Mouse (Mus musculus) stomach, embryonic 15.5 days (tissue): ENCODE measurements around the gene Ush1g. TPM values are rescaled to one million over a fixed set of nuclear protein-coding genes. Genes with fewer than 3 reads are reported as not detected.

Source experiments
- ATAC-seq: fragments of 200-750 bp; cut with Nextera tagmentation; 2 replicates; pipeline ENCODE4 v1.8.0; 2017; ENCODE audit warnings: low read depth, moderate number of reproducible peaks, moderate TSS enrichment; ENCODE audit not compliant: insufficient read depth, low FRiP score
- H3K27ac ChIP-seq: fragments of 300-500 bp; sonication (generic); 2 replicates; pipeline ENCODE4 v1.5.1; 2015; ENCODE audit warnings: mild to moderate bottlenecking, inconsistent platforms
- H3K27me3 ChIP-seq: fragments of 300-500 bp; sonication (generic); replicated peaks from 2 replicates; pipeline ENCODE4 v1.6.1; 2015; ENCODE audit warnings: inconsistent platforms
- H3K36me3 ChIP-seq: fragments of 300-500 bp; sonication (generic); 2 replicates; pipeline ENCODE4 v1.6.1; 2015; ENCODE audit warnings: inconsistent platforms
- H3K4me1 ChIP-seq: fragments of 300-500 bp; sonication (generic); 2 replicates; pipeline ENCODE4 v1.6.1; 2015; ENCODE audit warnings: inconsistent platforms
- H3K4me2 ChIP-seq: fragments of 300-500 bp; sonication (generic); 2 replicates; pipeline ENCODE4 v1.6.1; 2015; ENCODE audit warnings: mild to moderate bottlenecking, inconsistent platforms
- H3K4me3 ChIP-seq: fragments of 300-500 bp; sonication (generic); replicated peaks from 2 replicates; pipeline ENCODE4 v1.5.1; 2015; ENCODE audit warnings: inconsistent platforms
- H3K9ac ChIP-seq: fragments of 300-500 bp; sonication (generic); 2 replicates; pipeline ENCODE4 v1.6.1; 2015; ENCODE audit warnings: inconsistent platforms
- H3K9me3 ChIP-seq: fragments of 300-500 bp; sonication (generic); 2 replicates; pipeline ENCODE4 v1.6.1; 2016; ENCODE audit warnings: inconsistent platforms
- WGBS: fragments of 180-500 bp; shearing (Covaris S2); methylation state at CpG from one replicate; pipeline ENCODE4 v1.1.7; 2015; 5-methylcytosine and 5-hydroxymethylcytosine counted together
- polyA plus RNA-seq: library from polyadenylated mRNA; unstranded; fragments of >200 nt; fragmentation: Nextera tagmentation; extraction: Ambion mirVana; gene quantifications from 2 replicates; pipeline ENCODE4 v1.2.1, GENCODE M21; 2015

The Ush1g gene
- polyA plus RNA-seq, 1 experiment from 2014 or later: 0.35 TPM

DNA sequence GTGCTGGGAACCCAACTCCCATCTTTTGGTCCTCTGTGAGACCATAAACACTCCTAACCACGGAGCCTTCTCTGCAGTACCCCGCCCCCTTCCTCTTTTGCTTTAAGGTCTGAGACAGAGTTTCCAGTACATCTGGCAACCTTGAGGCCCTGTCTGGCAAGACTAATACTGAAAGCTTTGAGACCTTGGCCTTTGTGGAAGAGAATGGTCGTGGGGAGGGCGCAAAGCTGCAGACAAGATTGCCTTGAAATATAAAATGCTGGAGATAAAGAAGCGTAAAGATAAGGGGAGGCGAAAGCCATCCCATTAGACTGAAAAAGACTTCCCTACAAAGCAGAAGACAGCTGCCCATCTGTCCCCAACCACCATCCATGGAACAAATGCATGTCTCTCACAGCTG lies 46.3 kb downstream of the Ush1g start:
- Histone ChIP-seq H3K9ac (no peak overlapping the region), H3K27ac (no peak overlapping the region), H3K36me3 (no peaks in the 10 kb centered on the region), H3K4me2 (peak overlapping the region; percentile 93), H3K27me3 (no peaks in the 10 kb centered on the region), H3K4me1 (peaks cover 17% of the 10 kb centered on the region), H3K9me3 (no peaks in the 10 kb centered on the region), H3K4me3 (no peak overlapping the region)
- no peak for ATAC-seq
- WGBS: 73% methylated on average over 6 of the region's 6 CpGs

DNA sequence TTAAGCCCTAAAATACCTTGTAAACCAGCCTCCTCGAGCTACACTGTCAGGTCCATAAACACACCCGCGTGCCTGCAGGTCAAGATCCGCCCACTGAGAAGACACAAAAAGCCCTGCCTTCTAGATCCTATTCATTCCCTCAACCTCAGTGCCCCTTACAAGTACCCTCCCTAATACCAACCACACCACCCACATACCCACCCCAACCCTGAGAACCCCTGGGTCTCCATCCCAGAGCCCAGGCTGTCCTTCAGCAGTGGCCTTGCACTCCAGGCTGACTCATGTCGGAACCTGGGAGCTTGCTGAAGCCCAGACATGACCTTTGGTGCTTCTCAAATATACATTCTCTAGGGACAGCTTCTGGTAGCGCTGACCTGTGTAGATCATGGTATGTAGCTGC lies 47.1 kb downstream of the Ush1g start:
- Histone ChIP-seq H3K9ac (no peak overlapping the region), H3K27me3 (no peaks in the 10 kb centered on the region), H3K4me3 (no peak overlapping the region), H3K9me3 (no peaks in the 10 kb centered on the region), H3K27ac (no peak overlapping the region), H3K36me3 (no peaks in the 10 kb centered on the region), H3K4me2 (no peak overlapping the region), H3K4me1 (peaks cover 17% of the 10 kb centered on the region)
- no peak for ATAC-seq
- WGBS: 83% methylated on average over 6 of the region's 6 CpGs

DNA sequence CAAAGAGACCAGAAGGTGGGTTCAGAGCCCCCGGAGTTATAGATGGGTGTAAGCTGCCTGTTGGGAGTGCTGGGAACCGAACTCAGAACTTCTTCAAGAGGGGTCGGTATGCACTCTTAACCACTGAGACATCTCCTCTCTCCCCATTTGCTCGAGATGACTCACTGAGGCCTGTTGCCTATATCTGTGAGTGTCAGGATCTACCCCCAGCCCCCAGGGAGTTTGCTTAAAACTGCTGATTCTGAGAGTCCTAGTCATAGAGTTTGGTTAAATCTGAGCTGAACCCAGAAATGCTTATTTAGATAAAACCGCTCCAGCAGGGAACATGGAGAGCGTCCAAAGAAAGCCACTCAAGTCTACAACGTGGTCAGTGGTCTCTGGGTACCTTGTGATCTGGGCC lies 47.7 kb downstream of the Ush1g start:
- H3K27me3 ChIP-seq: peaks cover 5% of the 10 kb centered on the region; the same call in 1 of the 2 replicates
- WGBS: 82% methylated on average over 7 of the region's 7 CpGs
- H3K4me1 ChIP-seq: peaks cover 17% of the 10 kb centered on the region
- no peak for ATAC-seq
- H3K9me3 ChIP-seq: no peaks in the 10 kb centered on the region
- no peak overlapping the region for H3K4me3 ChIP-seq
- H3K4me2 ChIP-seq: no peak overlapping the region
- no peak overlapping the region for H3K9ac ChIP-seq
- no peaks in the 10 kb centered on the region for H3K36me3 ChIP-seq
- no peak overlapping the region for H3K27ac ChIP-seq

- H3K4me1 ChIP-seq: peaks cover 17% of the 10 kb centered on the region
- H3K4me3 ChIP-seq: no peak overlapping the region
- H3K9ac ChIP-seq: no peak overlapping the region
- peaks cover 6% of the 10 kb centered on the region; the same call in 1 of the 2 replicates for H3K27me3 ChIP-seq
- no peak overlapping the region for H3K4me2 ChIP-seq
- ATAC-seq: no peak
- H3K36me3 ChIP-seq: no peaks in the 10 kb centered on the region
- no peak overlapping the region for H3K27ac ChIP-seq
- H3K9me3 ChIP-seq: no peaks in the 10 kb centered on the region
- WGBS: 61% methylated on average over 7 of the region's 7 CpGs
Measured at GRCm38 (mm10) chr11:115273735-115274134, 48.1 kb downstream of the Ush1g start.

DNA sequence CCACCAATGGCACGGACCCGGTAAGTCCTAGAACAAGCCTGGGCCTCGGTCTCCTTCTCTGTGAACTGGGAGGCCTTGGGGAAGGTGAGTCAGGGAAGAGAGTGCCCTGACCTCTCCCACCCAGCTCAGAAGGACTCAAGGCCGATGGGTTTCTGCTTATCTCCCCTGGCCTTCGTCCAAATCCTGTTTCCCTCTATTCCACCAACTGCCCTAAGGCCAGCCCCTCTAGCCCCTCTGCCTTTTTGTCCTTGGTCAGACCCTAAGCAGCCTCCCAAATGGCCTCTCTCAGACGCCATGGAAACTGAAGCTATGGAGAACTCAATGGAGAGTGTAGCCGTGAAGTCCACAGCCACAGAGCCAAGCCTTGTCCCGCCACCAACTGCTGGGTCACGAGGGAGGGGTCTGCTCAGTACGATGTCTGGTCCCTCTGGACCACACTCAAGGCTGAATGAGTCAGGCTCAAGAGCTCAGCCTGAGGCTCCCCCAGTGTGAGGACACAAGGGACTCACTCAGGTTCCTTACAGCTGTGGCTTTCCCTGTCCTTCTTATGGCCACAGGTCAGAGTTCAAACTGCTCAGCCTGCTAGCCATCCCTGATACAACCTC lies 48.8 kb downstream of the Ush1g start:
- 75% methylated on average over 10 of the region's 10 CpGs for whole genome bisulfite sequencing
- Histone ChIP-seq H3K27ac (no peak overlapping the region), H3K4me3 (no peak overlapping the region), H3K9me3 (no peaks in the 10 kb centered on the region), H3K4me1 (peaks cover 15% of the 10 kb centered on the region), H3K36me3 (no peaks in the 10 kb centered on the region), H3K4me2 (no peak overlapping the region), H3K27me3 (peaks cover 12% of the 10 kb centered on the region), H3K9ac (no peak overlapping the region)
- ATAC-seq: no peak

GRCm38 (mm10) chr11:115271481-115271880 lies 50.4 kb downstream of the Ush1g start:
- ATAC-seq: no peak
- H3K27ac ChIP-seq: no peak overlapping the region
- 62% methylated on average over 10 of the region's 10 CpGs for WGBS

GRCm38 (mm10) chr11:115271052-115271451 lies 50.8 kb downstream of the Ush1g start:
- no peak for ATAC-seq
- H3K4me2 ChIP-seq: no peak overlapping the region
- H3K4me3 ChIP-seq: no peak overlapping the region
- H3K36me3 ChIP-seq: no peaks in the 10 kb centered on the region
- no peak overlapping the region for H3K9ac ChIP-seq
- peaks cover 31% of the 10 kb centered on the region for H3K27me3 ChIP-seq
- peaks cover 22% of the 10 kb centered on the region for H3K4me1 ChIP-seq
- H3K27ac ChIP-seq: no peak overlapping the region
- no peaks in the 10 kb centered on the region for H3K9me3 ChIP-seq
- 77% methylated on average over 9 of the region's 9 CpGs for WGBS

More at GRCm38 (mm10) chr11:115271481-115271880, 50.4 kb downstream of the Ush1g start:
- H3K4me2 ChIP-seq: no peak overlapping the region
- H3K4me1 ChIP-seq: peaks cover 21% of the 10 kb centered on the region
- H3K9ac ChIP-seq: no peak overlapping the region
- no peak overlapping the region for H3K4me3 ChIP-seq
- peaks cover 27% of the 10 kb centered on the region for H3K27me3 ChIP-seq
- H3K9me3 ChIP-seq: no peaks in the 10 kb centered on the region
- H3K36me3 ChIP-seq: no peaks in the 10 kb centered on the region

DNA sequence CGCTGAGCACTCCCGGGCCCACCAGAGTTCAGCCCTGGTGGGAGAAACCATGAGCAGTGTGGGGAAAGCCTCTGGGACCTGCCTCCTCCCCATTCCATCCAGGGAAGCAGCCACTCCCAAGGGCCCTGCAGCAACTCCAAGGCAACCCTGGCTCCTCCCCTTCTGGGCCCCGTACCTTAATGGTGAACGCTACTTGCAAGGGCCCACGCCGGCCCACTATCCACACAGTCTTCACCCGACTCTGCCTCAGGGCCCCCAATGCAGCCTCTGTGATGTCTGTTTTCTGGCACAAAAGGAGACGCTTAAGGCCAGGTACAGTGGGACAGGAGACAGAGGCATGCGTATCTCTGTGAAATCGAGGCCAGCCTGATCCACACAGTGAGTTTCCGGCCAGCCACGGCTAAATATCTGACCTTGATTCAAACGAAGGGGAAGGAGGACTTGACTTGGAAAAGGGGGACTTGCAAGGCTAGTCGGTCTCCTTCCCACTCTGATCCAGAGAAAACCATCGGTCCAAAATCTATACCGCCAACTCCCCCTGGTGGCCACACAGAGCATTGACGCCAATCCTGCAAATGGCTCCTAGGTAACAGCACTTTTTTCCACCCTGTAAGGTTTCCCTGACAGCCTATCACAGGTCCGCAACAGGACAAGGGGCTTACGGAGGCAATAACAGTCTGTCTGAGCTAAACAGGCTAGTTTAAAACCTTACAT lies 51.5 kb downstream of the Ush1g start:
- no peak for ATAC-seq
- H3K9ac ChIP-seq: no peak overlapping the region

DNA sequence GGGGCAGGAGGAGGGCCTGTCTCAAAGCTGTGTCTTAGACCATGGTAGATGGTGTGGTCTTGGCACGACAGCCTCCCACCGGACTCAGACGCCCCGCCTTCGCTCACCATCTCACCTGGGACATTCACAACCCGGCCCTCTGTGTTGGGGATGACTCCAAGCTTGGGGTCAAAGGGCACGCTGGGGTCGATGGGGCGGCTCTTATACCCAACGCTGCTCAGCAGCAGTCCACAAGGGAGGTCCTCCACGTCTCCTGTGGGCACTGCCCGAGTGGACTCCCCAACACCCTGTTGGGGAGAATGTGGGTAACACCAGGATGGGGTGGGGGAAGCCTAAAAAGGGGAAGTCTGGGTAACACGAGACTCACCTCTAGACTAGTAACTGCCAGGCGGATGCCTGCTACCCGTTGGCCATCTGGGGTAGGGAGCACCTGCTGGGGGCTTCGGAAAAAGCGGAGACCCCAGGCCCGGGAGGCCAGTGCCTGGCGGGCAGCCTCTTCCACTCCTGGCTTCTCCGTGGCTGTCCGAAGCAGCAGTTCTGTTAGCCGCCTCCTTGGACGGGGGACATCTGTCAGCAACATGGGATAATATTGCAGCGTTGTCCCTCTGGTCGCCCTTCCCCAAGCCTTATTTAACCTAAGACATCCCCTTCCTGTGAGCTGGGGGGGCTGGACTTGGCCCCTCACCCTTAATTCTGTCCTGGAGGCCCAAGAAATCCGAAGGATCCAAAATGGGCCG lies 52.3 kb downstream of the Ush1g start:
- WGBS: 86% methylated on average over 27 of the region's 27 CpGs

More for the DNA sequence above, 51.5 kb downstream of the Ush1g start:
- H3K27me3 ChIP-seq: peaks cover 39% of the 10 kb centered on the region
- peaks cover 18% of the 10 kb centered on the region for H3K4me1 ChIP-seq
- H3K4me2 ChIP-seq: no peak overlapping the region; the same call in 1 of the 2 replicates
- no peak overlapping the region for H3K27ac ChIP-seq
- H3K9me3 ChIP-seq: no peaks in the 10 kb centered on the region
- WGBS: 33% methylated on average over 19 of the region's 19 CpGs
- H3K4me3 ChIP-seq: no peak overlapping the region
- H3K36me3 ChIP-seq: no peaks in the 10 kb centered on the region

DNA sequence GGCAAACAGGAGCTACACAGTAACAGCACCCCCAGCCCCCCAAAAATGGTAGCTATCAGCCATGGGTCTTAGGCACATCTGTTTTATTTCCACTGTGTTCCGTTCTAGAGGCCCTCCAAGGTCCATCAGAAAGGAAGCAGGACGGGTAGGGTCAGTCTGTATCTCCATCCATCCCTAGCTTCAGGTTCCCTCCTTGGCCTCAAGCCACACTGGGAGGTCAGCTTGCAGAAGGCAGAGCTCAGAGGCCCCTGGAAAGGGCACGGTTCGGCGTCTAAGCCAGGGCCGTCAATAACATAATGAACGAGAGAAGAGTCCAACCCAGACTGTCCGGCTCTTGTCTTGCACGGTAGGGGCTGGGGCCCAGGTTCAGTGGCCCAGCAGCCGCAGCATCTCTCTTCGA lies 53.9 kb downstream of the Ush1g start:
- H3K9ac ChIP-seq: no peak overlapping the region
- H3K4me2 ChIP-seq: no peak overlapping the region
- H3K4me3 ChIP-seq: no peak overlapping the region
- no peaks in the 10 kb centered on the region for H3K36me3 ChIP-seq
- H3K27me3 ChIP-seq: peaks cover 59% of the 10 kb centered on the region
- H3K27ac ChIP-seq: no peak overlapping the region
- WGBS: 70% methylated on average over 11 of the region's 11 CpGs
- no peak for ATAC-seq
- H3K9me3 ChIP-seq: no peaks in the 10 kb centered on the region
- peaks cover 19% of the 10 kb centered on the region for H3K4me1 ChIP-seq

More for the DNA sequence above, 52.3 kb downstream of the Ush1g start:
- H3K27me3 ChIP-seq: peaks cover 47% of the 10 kb centered on the region
- no peak overlapping the region for H3K9ac ChIP-seq
- no peak for ATAC-seq
- H3K4me2 ChIP-seq: no peak overlapping the region
- H3K9me3 ChIP-seq: no peaks in the 10 kb centered on the region
- peaks cover 19% of the 10 kb centered on the region for H3K4me1 ChIP-seq
- H3K27ac ChIP-seq: no peak overlapping the region
- no peaks in the 10 kb centered on the region for H3K36me3 ChIP-seq
- H3K4me3 ChIP-seq: no peak overlapping the region

DNA sequence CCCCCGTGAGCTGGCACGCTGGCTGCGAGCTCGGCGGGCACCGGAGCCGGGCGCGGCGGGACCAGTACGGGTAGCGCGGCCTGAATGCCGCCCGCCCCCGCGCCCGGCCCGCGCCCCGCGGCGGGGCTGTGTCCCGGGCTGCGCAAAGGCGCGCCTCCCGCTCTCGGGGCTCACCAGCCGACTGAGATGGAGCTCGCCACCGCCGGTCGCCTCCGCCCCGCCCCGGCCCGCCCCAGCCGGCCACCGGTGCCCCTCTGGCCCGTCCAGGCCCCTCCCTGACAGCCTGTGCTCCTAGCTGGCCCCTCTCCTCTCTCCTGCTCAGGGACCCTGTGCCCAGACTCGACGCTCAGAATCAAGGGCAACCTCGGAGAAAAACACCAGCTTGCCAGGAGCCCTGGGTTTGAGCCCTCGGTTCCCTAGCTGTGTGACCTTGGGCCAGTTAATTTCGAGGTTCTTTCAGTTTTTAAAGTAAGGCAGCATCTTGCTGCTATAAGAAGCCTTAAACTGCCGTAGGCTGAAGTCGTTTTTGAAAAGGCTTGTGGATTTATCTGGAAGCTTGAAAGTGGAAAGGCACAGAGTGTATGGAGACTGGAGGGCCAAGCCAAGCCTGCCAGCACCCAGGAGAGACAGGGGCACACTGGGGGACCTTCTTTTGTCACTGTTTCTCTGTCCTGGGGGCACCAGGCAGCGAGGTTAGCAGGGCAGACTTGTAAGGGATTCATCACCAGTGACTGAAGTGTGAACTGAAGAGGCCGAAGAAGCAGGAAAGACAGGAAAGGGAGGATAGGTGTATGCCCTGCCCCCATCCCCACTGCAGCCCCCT lies 54.6 kb downstream of the Ush1g start, which contains the start of gene Grin2c:
Gene Grin2c (minus strand): TSS at position 183 of the 823 bp plus-strand sequence.
- Histone ChIP-seq H3K36me3 (no peaks in the 10 kb centered on the region), H3K4me1 (peaks cover 19% of the 10 kb centered on the region), H3K9ac (no peak within 1 kb of the TSS), H3K4me2 (peak within 1 kb of the TSS; percentile 57), H3K4me3 (peak within 1 kb of the TSS; percentile 31), H3K9me3 (no peaks in the 10 kb centered on the region), H3K27me3 (peaks cover 66% of the 10 kb centered on the region), H3K27ac (no peak within 1 kb of the TSS)
- no peak for ATAC-seq
- 11% methylated on average over 29 of the region's 50 CpGs for WGBS
